Mouse (Mus musculus) right cerebral cortex, postnatal 4 days (tissue): ENCODE measurements around the gene Lrrc29.
A peak's percentile ranks its signal among the peaks of the same experiment; 100 is the strongest.

Experiments
- DNase-seq: peaks from one replicate; pipeline ENCODE4 v3.0.0-alpha.2; 2022

The Lrrc29 gene

DNA sequence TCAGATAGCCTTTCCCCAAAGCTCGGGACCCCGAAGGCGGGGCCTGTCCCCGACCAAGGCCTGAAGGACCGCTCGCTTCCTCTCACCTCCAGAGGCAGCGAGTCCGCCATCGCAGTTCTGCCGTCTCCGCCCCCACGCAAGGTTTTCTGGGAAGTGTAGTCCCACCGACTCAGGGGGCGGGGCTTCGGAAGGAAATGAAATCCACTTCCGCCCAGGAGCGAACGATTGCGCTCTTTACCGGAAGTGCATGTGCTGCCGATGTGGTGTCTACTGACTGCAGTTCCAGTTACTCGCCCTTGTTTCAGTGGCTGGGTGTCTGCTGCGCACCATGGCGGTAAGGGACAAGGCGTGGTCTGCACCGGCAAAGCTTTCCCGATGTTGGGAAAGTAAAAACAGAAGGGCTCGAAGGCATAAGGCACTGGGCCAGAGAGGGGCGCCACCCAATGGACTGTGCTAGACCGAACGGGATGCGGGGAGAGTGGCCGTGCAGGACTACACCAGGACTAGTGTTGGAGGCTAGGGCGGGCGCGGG lies at the start of gene Lrrc29, which contains the start of gene Tmem208:
TSS of gene Lrrc29 (minus strand) at position 138 of the 532 bp plus-strand sequence.
TSS of gene Tmem208 (plus strand) at position 214 of the 532 bp plus-strand sequence.
- peak; percentile 97 for DNase-seq

DNA sequence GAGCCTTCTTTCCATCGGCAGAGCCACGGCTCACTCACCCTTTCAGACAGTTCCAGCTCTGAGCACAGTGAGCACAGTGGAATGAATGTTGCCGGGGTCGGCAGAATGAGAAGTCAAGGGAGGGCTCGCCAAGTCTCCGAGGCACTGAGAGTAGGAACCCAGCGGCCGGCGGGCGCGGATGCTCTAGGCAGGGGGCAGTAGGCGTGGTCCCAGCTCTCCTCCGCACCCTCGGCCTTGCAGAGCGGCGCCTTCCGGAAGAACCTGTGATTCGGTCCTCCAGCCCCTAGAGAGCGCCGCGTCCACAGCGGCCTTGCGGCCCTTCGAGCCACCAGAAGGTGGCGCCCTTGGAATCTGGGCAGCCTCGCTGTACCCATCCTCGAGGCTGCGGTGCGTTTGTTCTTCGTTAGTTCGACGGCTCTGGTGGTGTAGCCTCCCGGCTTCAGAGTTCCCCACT lies 48.5 kb upstream of the Lrrc29 start:
- DNase-seq, result peak; percentile 47

DNA sequence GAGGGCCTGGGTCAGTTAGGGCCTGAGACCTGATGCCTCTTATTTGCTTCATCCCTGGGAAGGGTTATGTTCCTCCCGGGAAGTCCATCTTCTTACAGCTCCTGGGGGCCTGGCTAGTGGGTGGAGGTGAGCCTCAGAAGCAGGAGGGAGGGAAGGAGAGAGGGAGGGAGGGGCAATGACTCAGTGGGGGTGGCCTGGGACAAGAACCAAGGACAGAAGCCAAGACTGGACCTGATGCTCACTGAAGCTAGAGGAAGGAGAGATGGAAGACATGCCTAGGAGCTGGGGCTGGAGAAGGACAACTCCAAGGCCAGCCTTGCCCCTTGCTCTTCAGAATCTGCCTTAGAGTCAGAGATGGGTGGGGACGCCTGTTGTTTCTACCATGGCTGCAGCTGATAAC lies 47.0 kb upstream of the Lrrc29 start, which contains the start of gene Plekhg4:
TSS of gene Plekhg4 (plus strand) at position 243 of the 400 bp plus-strand sequence.
- no peak for DNase-seq

DNA sequence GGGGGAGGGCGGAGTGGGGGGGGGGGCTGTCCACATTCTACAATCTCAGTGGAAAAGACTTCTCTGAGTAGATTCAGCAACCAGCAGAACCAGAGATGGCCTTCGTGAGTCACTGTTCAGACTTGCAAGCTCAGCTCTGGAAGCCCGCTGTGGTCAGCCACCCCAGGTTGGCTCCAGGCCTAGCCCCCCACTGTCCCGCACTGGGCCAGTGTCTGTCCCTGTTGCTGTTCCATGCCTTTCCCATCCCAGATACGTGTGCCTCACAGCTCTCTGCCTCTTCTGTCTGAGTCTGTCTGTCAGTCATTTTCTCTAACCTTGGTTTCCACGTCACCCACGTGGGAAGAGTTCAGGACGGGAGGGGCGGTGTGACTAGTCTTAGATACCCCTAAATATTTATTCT lies 46.4 kb upstream of the Lrrc29 start:
- DNase-seq, result no peak

DNA sequence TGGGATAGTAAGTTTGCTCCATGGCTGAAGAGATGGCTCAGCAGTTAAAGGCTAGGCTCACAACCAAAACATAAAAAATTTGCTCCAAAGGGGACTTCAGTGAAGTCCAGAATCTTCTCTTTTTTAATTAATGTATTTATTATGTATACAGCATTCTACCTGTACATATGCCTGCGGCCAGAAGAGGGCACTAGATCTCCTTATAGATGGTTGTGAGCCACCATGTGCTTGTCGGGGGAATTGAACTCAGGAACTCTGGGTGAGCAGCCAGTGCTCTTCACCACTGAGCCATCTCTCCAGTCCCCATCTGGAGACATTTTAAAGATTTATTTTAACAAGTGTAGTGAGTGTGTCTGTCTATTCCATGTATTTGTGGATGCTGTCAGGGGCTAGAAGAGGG lies 41.0 kb upstream of the Lrrc29 start:
- no peak for DNase-seq

DNA sequence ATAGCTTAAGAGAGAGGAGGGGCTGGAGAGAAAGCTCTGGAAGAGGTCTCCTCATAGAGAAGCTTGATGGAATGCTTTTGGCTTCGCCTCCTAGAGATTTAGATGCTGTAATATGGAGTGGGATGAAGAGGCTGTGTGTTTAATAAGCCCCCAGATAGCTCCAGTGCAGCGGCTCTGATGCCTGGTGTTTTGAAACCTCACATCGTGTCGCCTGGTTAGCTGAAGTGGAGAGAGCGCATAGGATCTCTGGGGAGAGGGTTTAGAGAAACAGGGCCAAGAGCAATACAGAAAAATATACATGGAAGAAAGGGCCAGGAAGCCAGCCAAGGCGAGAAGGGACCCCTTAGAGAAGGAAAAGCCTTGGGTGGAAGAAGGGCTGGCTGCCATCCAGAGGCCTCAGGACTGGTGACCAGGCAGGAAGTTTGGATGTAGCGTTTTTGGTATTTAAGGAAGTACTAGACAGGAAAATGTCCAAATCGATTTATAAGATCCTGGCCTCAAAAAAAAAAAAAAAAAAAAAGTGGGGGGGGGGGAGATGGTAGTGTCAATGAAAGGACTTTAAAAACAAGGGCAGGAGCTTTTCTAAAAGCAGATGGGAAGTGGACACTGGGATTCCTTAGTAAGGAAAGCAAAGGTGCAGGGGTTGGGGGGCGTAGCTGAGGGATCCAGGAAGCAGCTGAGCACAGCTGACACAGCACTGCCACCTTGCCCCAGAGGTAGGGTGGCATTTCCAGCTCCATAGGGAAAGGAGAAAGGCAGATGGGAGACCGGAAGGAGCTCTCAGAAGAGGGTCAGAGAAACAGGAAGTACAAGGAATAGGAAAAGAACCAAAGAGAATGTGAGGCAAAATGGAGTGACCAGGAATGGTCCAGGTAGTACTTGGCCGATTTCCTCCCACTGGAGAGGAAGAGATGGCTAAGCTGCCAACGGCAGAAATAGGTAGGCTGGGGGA lies 35.9 kb upstream of the Lrrc29 start:
- DNase-seq, result no peak

DNA sequence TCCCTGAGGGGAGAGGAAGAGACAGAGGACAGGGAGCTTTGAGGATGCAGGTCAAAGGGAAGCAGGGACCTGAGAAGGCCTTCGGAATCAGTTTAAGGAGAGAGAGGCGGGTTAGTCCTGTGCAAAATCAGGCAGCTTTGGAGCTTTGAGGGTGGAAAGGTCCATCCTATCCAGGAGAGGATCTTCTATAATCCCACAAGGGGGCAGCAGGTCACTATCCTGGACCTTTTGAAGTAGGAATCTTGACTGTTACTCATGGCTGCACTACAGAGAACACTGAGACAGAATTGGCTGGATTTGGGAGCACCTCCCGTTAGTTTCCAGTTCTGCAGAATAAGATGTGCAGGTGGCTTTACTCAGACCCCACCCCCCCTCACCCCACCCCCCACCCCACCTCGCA lies 33.6 kb upstream of the Lrrc29 start:
- DNase-seq, result no peak

DNA sequence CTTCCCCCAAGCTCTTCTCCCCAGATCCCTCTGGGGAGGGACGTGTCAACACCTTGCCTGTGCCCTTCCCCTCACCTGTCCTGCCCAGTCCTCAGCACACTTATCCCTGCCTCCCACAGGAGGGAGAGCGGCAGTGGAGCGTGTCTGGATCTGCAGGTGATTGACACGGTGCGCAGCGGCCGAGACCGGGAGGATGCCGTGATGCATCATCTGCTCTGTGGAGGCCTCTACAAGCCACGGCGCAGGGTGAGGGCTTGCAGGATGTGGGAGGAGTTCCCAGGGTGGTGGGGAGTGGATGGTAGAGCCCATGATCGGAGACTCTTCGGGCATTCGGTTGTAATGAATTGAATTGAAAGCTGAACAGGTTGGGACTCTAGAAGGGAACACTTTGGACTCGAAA lies 33.1 kb upstream of the Lrrc29 start:
- DNase-seq, result no peak

DNA sequence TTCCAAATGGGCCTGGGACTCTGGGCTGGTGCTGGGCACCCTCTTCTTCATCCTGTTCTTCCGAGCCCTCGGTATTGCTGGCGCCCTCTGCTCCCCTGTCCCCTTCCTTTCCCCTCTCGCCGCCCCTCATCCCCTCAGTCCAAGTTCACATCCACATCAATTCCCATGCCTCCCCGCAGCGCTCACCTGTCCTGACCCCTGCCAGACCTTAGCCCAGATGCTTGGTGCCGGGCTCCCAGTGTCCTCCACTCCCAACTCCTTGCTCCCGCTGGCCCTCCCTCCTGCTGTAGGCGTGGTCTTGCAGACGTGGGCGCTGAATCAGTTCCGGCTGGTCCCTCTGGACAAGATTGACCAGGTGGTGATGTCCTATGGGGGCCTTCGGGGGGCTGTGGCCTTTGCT lies 30.6 kb upstream of the Lrrc29 start:
- DNase-seq, result no peak

DNA sequence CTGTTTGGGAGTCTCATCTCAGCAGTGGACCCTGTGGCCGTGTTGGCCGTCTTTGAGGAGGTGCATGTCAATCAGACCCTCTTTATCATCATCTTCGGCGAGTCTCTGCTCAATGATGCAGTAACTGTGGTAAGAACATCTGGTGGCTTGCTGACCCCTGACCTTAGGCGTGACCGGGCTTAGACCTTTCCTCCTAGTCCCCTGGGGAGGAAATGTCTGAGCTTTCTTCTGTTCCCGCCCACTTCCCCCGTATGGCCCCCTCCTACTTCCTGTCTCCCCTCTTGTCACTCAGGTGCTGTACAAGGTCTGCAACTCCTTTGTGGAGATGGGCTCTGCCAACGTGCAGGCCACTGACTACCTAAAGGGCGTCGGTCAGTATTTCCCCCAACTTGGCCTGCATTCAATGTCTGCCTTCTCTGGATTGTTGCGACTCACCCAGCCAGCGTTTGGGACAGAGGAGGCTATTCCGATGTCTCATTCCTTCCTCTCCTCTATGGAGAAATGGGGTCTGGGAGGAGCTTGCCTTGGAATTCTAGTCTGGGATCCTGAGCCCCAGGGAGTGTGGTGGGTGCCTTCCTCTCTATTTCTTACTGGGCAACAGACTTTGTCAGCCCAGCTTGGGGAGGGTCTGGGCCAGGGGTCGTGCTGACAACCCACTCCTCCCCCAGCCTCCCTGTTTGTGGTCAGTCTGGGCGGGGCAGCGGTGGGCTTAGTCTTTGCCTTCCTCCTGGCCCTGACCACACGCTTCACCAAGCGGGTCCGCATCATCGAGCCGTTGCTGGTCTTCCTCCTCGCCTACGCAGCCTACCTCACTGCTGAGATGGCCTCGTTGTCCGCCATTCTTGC lies 29.3 kb upstream of the Lrrc29 start:
- no peak for DNase-seq

DNA sequence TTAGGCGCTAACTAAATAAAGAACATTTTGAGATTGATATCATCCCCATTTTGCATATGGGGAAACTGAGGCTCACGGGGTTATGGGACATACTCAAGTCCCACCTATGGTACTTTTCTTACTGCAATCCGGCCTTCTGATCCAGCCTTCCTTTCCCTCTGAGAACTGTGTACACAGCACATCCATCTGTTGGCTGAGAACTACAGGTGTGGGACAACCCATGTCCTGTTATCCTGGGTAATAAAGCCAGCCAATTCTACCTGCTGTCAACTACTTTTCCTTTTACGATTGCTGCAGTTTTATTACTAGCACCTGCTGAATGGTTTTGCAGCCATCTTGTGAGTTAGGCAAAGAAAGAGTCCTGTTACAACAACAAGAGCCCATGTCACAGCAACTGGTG lies 28.5 kb upstream of the Lrrc29 start:
- DNase-seq, result no peak

DNA sequence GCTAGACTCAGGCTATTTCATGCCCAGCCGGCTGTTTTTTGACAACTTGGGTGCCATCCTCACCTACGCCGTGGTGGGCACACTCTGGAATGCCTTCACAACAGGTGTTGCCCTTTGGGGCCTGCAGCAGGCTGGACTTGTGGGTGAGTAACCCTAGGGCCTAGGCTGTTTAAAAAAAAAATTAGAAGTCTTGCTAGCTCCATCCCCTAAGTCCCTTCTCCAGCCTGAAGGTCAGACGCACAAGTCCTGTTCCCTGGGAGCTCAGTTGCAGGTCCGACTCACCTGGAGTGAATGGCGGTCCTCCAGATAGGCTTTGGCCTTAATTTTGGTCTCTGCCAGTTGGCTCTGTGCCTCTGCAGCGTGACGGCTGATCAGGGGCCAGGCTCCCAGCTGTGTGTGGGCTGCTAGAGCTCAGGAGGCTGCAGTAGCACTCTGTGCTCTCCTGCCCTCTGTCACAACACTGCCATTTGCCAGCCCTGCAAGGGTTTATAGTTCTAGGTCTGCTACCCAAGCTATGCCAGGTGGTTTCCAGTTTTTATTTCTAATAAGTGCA lies 27.6 kb upstream of the Lrrc29 start:
- no peak for DNase-seq

DNA sequence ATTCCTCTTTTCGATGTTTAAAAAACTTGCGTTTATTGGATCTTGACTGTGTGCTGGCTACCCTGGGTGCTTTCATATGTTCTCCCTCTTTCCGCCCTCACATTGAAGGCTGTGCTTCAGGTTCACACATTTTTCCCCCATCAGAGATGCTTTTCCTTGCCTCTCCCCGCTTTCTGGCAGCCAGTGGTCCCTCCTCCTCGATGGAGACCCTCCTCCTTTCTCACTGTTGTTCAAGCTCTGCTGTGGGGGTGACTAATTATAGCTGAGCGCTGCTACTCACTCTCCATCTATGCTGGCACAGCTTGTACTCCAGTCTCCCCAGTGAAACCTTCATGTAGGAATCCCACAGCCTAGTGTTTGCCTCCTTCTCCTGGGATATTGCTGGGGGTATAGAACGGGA lies 24.1 kb upstream of the Lrrc29 start:
- no peak for DNase-seq

DNA sequence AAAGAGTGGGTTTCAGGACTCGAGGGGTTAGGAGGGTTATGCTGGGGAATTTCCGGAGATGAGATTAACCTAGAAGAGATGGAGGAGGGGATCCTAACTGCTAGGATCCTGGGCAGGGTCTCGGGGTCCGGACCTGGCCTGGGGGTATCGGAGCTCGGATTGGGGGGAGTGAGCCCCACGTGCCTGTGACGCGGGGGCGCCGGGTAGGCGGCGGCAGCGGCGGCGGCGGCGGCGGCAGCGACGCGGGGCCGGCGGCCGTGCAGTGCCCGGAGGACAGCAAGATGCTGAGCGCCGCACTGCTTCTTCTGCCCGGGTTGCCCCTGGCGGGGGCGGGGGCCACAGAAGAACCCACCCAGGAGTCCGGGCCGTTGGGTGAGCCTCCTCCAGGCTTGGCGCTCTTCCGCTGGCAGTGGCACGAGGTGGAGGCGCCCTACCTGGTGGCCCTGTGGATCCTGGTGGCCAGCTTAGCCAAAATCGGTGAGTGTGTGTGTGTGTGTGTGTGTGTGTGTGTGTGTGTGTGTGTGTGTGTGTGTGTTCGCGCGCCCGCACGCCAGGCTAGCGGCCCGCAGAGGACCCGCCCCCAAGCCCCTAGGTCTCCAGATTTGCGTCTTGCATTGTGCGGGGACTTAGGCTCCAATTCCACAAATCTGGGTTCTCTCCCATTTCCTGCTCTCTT lies 23.2 kb upstream of the Lrrc29 start:
- DNase-seq, result peak; percentile 63

DNA sequence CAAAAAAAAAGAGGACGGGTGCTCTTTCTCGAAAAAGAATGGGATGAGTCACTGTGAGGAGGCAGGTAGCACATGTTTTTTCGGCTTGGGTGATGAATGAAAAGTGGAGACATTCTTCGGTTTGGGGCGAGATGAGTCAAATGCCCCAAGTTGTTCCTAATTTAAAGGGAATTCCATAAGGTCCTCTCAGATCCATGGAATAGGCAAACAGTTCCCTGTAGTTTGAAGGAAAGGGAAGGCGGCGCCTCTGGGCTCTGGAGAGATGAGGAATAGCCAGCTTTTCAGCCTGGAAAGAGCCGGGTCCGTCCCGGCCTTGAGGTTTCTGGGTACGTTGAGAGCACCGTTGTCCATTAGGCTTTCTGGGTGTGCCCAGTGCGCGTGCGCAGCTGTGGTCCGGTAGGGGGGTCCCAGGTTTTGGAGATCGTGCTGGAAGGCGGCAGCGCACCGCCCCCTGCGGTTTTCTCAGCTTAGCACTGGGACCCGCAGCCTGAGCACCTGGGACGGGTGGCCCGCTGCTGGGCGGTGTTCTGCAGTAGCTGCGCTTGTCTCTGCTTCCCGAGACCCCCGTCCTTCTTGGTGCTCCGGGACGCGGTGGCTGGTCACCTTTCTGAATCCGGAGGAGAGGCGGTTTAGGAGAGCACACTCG lies 22.5 kb upstream of the Lrrc29 start, which contains the start of gene Slc9a5:
TSS of gene Slc9a5 (plus strand) at position 394 of the 646 bp plus-strand sequence.
- peak; percentile 66 for DNase-seq

DNA sequence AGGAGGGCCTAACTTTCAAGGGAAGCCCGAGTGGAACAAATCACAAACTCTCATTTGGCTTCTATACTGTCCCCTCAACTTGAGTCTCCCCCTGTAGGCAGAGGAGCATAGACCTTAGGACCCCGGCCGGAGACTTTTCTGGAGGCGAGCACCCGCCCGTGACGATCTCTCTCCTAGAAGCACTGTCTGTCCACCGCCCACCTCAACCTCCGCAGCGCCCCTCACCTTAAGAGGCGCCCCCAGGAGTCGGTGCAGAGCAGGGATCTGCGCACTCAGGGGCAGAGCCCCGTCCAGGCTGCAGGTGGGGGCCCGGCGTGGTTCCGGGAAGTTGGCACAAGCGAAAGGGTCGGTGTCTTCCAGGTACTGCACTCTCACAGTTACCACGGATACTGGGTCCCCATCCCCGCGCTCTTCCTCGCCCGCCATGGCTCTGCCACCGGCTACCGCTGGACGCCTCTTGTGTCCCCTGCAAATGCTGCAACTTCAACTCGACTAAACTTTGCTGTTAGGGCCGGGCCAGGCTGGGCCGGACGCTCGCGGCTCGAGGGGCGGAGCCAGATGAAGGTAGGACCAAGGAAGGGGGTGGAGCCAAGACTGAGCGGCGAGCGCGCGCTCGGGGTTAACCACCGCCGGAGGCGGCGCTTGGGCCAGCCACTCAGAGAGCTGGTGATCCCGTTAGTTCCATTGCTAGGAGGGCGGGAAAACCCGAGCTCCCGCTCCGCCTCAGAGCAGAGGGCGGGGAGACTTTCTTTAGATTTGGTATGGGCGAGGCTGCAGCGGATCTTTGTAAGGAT lies 21.5 kb upstream of the Lrrc29 start, which contains the start of gene Fhod1:
TSS of gene Fhod1 (minus strand) at position 526 of the 794 bp plus-strand sequence.
- peak; percentile 79 for DNase-seq

DNA sequence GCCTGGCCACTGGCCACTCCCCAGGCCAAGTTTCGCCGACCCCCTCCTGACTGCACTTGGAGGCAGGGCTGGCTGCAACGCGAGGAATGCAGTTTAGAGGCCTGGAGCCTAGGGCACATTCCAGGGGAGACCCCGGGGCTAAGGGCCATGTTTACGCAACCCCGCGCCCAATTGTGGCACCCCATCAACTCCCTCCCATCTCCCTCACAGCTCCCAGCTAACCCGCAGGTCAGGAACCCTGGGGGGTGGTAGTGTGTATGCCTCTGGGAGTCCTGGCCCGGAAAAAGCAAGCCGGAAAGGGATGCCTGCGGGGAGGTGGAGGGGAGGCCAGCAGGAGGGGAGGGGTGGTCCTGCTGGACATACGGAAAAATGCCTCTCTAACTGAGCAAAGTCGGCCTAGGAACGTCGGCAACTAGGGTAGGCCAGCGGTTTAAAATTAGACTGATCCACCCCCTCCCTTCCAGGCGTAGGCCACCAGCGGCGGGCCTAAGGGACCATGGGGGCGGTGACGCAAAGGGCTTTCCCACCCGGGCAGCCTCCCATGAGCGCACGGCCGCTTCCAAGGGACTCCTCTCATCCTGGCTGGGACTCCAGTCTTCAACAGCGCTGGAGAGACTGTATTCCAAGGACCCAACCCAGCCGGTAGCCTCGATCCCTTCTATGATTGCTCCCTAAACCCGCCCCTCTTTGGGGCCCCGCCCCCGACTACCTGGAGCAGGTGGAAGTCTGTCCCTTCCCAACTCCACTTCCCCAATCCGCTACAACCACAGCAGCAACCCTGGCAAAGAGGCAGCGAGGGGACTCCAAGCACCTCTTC lies 20.7 kb upstream of the Lrrc29 start:
- no peak for DNase-seq

DNA sequence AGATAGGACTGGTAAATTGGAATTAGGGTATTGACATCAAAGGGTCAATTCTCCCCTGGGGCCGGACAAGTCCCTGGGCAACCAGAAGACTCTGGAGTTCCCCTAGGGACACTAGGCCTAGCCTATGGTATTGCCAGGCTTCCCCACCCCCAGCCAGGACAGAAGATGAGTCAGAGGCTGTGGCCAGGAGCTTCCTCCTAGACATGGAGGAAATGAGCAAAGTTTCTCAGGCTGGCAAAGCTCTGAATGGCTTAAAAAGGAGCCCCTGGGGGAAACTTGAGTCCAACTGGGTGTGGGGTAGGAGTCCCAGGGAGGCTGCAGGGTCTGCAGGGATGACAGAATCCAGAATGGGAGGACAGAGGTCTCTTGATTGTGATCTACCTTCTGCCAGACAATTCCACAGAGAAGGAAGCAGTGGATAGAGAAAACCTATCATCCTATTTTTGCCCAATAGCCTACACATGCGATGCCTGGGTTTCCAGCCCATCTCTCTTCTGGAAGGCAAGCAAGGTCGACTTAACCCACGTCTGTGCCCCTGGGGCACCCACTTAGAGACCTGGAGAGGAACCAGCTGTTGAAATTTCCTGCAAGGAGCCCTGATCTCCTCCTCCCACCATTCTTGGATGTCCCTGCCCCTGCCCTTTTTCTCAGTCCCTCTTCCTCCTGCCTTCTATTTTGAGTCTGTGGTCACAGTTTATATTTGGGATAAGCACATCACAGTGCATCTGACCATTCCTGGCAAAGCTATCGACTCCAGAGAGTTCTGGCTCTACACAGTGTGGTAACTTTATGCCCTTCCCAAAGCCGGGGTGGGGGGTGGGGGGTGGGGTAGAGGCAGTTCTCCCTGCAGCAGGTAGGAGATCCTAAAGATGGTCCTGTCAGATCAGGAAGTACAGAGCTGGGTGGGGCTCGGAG lies 19.2 kb upstream of the Lrrc29 start:
- no peak for DNase-seq
